Mouse (Mus musculus): ENCODE data around the gene Hoxa9.

The Hoxa9 gene

DNA sequence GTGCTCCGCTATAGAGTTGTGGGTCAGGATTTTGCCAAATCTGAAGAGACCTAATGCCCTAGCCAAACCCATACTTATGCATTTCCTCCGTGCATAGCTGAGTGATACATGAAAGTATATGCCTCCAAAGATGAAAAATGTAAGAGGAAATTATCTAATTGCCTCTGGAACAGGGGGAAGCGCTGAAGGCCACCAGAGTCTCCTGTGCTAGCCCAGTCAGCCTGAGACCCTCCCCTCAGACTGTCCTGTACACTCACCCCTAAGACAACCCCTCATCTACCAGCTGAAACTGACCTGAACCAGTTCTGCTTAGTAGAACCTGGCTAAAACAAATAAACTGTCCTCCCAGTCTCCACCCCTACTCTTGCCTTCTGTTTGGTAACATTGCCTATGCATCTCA, 50.2 kb downstream of the Hoxa9 start:
- no peak for DNase-seq (ENCODE audit: inconsistent ontology term)

- no peak for DNase-seq (ENCODE audit: inconsistent ontology term)
Measured at GRCm38 (mm10) chr6:52180213-52180710, 50.6 kb downstream of the Hoxa9 start.

GRCm38 (mm10) chr6:52179690-52180089, 51.2 kb downstream of the Hoxa9 start:
- no peak for DNase-seq (ENCODE audit: inconsistent ontology term)

GRCm38 (mm10) chr6:52178918-52179665, 51.8 kb downstream of the Hoxa9 start:
- no peak for DNase-seq (ENCODE audit: inconsistent ontology term)

GRCm38 (mm10) chr6:52177806-52178205, 53.1 kb downstream of the Hoxa9 start:
- DNase-seq (ENCODE audit: inconsistent ontology term) = no peak

DNA sequence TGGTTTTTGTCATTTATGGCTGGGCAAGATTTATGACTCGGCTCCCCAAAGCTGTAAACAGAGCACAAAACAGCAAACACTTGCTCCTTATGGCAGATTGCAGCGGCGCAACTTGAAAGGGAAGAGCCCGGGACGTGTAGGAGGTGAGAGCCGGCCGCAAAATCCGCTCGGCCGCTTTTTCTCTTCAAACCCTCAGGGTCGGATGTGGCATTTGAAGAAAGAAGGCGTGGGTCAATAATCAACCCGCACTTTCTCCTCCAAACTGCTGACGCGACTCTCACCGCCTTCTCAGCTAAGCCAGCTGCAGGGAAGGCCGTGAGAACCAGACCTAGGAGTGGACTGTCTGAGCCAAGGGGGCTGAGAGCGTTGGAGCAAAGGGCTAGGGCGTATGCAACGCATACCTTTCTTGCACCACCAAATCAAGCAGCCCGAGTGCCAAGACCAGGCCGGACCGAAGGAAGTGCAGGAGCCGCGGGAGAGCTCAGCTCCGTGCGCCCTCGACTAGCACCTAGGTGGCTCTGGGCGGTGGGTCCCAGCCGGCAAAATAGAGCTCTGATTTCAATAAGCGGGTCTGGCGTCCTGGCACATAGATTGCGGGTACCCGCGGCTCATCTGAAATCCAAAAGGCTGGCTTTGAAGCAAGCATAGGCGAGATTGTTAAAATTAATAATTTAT, 53.7 kb downstream of the Hoxa9 start, which contains the start of gene 5730596B20Rik:
Gene 5730596B20Rik, plus strand, starts transcription at position 438 of the 675 bp plus-strand sequence.
- no peak for DNase-seq (ENCODE audit: inconsistent ontology term)

- no peak for DNase-seq (ENCODE audit: inconsistent ontology term)
Measured at GRCm38 (mm10) chr6:52176391-52176790, 54.5 kb downstream of the Hoxa9 start.

- DNase-seq (ENCODE audit: inconsistent ontology term) = no peak
Measured at GRCm38 (mm10) chr6:52175864-52176263, 55.0 kb downstream of the Hoxa9 start.

DNA sequence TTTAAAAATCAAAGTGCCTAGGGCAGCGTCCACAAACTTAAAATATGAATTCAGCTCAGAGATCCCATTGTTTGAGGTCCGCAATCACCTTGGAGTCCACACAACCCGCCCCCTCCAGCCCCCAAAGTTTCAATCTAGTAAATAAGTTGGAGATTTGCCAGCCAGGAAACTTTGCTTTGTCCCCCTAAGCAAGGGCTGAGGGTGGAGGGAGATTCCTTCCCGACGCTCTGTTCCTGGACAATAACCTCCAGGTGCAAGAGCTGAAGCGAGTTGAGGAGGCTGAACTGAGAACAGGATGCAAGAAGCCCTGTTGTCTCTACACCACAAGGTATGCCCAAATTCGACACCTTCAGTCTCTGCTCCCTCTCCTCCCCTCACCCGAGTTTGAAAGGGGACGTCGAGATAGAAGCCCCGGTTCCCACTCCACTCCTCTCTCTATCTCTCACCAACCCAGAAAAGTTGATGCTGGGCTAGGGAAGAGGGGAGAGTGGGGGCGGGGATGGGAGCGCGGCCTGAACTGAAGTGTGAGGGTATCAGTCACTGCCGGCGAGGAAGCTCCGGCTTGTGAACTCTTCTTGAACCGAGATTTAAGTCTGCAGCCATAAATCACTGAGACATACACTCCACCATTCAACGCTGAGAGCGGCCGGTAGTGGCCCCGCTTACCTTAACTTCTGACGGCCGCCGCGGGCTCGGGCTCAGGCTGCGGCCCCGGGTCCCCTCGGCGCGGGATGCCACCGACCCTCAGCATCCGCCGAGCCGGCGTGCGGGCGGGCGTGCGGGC, 55.7 kb downstream of the Hoxa9 start:
- no peak for DNase-seq (ENCODE audit: inconsistent ontology term)

- no peak for DNase-seq (ENCODE audit: inconsistent ontology term)
Measured at GRCm38 (mm10) chr6:52173648-52174047, 57.2 kb downstream of the Hoxa9 start.

All from Muller cell, postnatal 12 days (primary cell).